Mouse (Mus musculus) kidney, embryonic 16.5 days (tissue): ENCODE data around the gene Senp6. TPM values are rescaled to one million over a fixed set of nuclear protein-coding genes. Genes with fewer than 3 reads are reported as not detected.
"Not testable (repeated sequence)": the region's sequence is repeated elsewhere in the genome, so short reads cannot be mapped to it uniquely, and the experiment has no call there.

ENCODE experiments used
- ATAC-seq: fragments of 200-750 bp; cut with Nextera tagmentation; 2 replicates; pipeline ENCODE4 v1.8.0; 2017; ENCODE audit warnings: moderate TSS enrichment; ENCODE audit not compliant: low FRiP score, low TSS enrichment
- H3K27ac ChIP-seq: fragments of 300-500 bp; sonication (generic); 2 replicates; pipeline ENCODE4 v1.5.1; 2014; ENCODE audit warnings: low read length
- H3K27me3 ChIP-seq: fragments of 300-500 bp; sonication (generic); 2 replicates; pipeline ENCODE4 v1.6.1; 2014; ENCODE audit warnings: low read length, control low read depth, mixed read lengths; ENCODE audit not compliant: insufficient read depth
- H3K36me3 ChIP-seq: fragments of 300-500 bp; sonication (generic); 2 replicates; pipeline ENCODE4 v1.6.1; 2014; ENCODE audit warnings: low read length, control low read depth, mixed read lengths; ENCODE audit not compliant: insufficient read depth
- H3K4me1 ChIP-seq: fragments of 300-500 bp; sonication (generic); 2 replicates; pipeline ENCODE4 v1.6.1; 2014; ENCODE audit warnings: low read length, control low read depth, mixed read lengths; ENCODE audit not compliant: insufficient read depth
- H3K4me2 ChIP-seq: fragments of 300-500 bp; sonication (generic); replicated peaks from 2 replicates; pipeline ENCODE4 v1.6.1; 2014; ENCODE audit warnings: low read depth, low read length
- H3K4me3 ChIP-seq: fragments of 300-500 bp; sonication (generic); 2 replicates; pipeline ENCODE4 v1.5.1; 2014; ENCODE audit warnings: mild to moderate bottlenecking, low read length
- H3K9ac ChIP-seq: fragments of 300-500 bp; sonication (generic); replicated peaks from 2 replicates; pipeline ENCODE4 v1.6.1; 2014; ENCODE audit warnings: low read length
- H3K9me3 ChIP-seq: fragments of 300-500 bp; sonication (generic); 2 replicates; pipeline ENCODE4 v1.6.1; 2016; ENCODE audit warnings: low read length, control low read depth
- WGBS: fragments of 180-500 bp; shearing (Covaris S2); extraction: QIAGEN DNeasy Blood & Tissue Kit; methylation state at CpG from one replicate; pipeline ENCODE4 v1.1.7; 2014; 5-methylcytosine and 5-hydroxymethylcytosine counted together
- polyA plus RNA-seq: library from polyadenylated mRNA; unstranded; fragments of >200 nt; fragmentation: Nextera tagmentation; extraction: Ambion mirVana; gene quantifications from 2 replicates; pipeline ENCODE4 v1.2.1, GENCODE M21; 2015

Senp6 gene
- polyA plus RNA-seq, 1 experiment from 2014 or later = 44.6 TPM

DNA sequence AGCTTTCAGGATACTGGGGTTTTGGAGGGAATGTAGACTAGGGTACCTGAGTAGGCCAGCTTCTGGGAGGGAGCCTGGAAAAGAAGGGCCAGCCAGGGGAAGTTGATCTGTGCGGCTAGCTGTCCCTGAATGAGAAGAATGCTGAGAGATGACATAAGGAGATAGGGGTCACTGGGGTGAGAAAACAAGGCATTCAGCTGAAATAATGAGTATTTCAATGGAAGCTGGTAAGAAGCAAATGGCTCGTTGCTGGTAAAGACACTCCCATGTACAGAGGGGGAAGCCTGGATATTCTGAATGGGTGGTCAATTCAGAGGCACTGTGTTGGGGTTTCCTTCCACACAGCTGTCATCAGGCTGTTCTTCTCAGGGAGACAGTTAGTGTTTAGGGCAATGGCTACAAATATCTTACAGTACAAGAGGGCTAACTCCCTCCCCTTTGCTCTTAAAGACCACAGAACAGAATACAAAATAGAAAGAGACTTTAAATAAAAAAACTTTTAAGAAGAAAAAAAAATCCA, 27.3 kb upstream of the Senp6 start:
- Histone ChIP-seq H3K4me2 (no peak overlapping the region), H3K9me3 (peaks cover 3% of the 10 kb centered on the region; the same call in 1 of the 2 replicates), H3K4me1 (no peaks in the 10 kb centered on the region), H3K36me3 (no peaks in the 10 kb centered on the region), H3K27me3 (no peaks in the 10 kb centered on the region), H3K9ac (no peak overlapping the region), H3K27ac (no peak overlapping the region), H3K4me3 (no peak overlapping the region)
- no peak for ATAC-seq
- WGBS = 19% methylated on average over 2 of the region's 2 CpGs

DNA sequence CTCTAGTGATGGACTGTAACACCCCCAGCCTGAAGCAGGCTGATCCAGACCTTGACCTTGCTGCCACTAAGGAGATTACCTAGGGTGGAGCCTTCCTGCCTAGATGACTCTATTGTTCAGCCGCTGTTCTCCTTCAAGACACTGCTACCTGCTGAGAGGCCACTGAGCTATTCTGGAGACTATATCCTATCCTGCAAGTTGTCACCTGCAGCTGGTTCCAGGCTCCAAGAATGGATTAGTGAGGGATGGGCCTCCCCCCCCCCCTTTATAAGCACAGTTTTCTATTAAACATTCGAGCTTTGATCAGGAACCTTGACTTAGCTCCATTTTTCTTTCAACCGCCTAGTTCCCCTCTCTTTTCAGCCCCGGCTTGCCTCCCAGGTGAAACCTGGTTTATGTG, 22.4 kb upstream of the Senp6 start:
- not testable (repeated sequence) for H3K27me3 ChIP-seq, H3K4me1 ChIP-seq, H3K9me3 ChIP-seq, ATAC-seq, H3K4me3 ChIP-seq, H3K9ac ChIP-seq, H3K27ac ChIP-seq, H3K4me2 ChIP-seq, H3K36me3 ChIP-seq
- WGBS = 78% methylated on average over 4 of the region's 4 CpGs

DNA sequence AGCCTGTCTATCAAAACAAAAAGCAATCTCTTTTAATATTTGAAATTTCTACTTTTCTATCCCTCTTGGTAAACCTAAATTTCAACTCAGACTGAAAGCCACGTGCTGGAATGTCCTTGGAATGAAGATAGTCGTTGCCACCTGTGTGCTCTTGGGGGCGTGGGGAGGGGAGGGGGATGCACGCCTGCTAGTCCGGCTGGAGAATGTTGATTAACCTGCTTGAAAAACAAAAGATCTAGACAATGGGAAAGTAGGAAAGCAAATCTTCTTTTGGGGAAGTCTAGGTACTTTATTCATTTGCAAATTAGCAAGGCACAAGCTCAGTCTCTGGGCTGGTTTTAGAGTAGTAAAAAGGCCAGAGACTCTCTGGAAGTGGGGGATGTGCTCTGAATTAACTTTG, 17.4 kb upstream of the Senp6 start:
- 36% methylated on average over 5 of the region's 5 CpGs for WGBS
- H3K27ac ChIP-seq, H3K4me2 ChIP-seq, ATAC-seq, H3K27me3 ChIP-seq, H3K9me3 ChIP-seq, H3K9ac ChIP-seq, H3K4me1 ChIP-seq, H3K36me3 ChIP-seq, H3K4me3 ChIP-seq: not testable (repeated sequence)

DNA sequence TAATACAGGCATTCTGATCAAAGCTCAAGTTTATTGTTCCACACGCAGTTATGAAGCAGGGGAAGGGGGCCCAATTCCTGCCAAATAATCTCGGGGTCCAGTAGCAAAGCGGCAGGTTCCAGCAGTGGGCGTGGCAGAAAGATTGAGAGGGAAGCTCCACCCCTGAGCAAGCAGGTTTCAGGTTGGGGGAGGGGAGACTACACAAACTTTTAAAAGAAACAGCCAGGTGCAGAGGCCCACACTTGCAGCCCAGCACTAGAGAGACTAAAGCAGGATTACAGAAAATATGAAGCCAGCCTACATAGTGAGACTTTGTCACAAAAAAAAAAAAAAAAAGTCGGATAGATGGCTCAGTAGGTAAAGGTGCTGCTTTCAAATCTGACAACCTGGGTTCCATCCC, 13.8 kb upstream of the Senp6 start:
- Histone ChIP-seq H3K27me3 (no peaks in the 10 kb centered on the region), H3K4me3 (no peak overlapping the region), H3K4me1 (no peaks in the 10 kb centered on the region), H3K9ac (no peak overlapping the region), H3K27ac (no peak overlapping the region), H3K4me2 (no peak overlapping the region), H3K36me3 (0 out of 2 replicates have a peak, but pooled peaks cover 3% of the 10 kb centered on the region), H3K9me3 (peaks cover 5% of the 10 kb centered on the region)
- ATAC-seq = no peak
- WGBS = 78% methylated on average over 5 of the region's 5 CpGs

DNA sequence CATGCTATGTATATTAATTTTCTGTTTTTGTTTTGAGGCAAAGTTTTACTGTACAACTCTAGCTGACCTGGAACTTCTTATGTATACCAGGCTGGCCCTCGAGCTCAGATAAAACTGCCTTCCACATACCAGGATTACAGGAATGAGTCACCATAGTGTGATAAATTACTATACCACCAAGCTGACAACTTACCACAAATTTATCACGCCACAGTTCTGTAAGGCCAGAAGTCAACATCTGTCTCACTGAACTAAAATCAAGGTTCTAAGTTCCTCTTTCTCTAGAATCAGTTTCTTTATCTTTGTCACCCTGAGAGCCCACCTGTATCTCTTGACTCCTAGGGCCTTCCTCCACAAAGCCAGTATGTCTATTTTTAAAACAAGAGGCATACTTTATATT, 9.0 kb upstream of the Senp6 start:
- 56% methylated on average over 2 of the region's 2 CpGs for WGBS
- Histone ChIP-seq H3K4me2 (no peak overlapping the region), H3K27me3 (no peaks in the 10 kb centered on the region), H3K36me3 (0 out of 2 replicates have a peak, but pooled peaks cover 3% of the 10 kb centered on the region), H3K4me1 (no peaks in the 10 kb centered on the region), H3K9me3 (peaks cover 8% of the 10 kb centered on the region), H3K9ac (no peak overlapping the region), H3K4me3 (no peak overlapping the region), H3K27ac (no peak overlapping the region)
- no peak for ATAC-seq

DNA sequence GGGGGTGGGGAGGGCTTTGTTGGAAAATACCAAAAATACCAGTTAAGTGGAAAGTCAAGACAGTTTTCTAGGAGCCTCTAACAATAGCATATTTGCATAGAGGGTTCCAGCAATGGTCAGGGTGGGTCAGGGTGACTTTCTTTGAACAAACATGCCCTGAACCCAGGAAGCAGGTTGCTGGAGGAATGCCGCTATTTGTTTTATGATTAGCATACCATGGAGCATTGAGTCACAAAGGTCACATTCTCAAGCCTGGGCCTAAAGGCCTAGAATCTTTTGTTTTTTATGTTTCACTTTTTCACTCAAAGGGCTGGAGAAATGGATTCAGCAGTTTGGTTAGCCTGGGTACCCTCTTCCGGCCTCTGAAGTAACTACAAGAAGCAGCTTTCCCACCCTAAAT, 1.2 kb upstream of the Senp6 start:
- not testable (repeated sequence) for H3K27ac ChIP-seq, H3K9ac ChIP-seq, H3K36me3 ChIP-seq, H3K4me3 ChIP-seq, H3K27me3 ChIP-seq, H3K4me2 ChIP-seq, ATAC-seq
- H3K4me1 ChIP-seq = peaks cover 16% of the 10 kb centered on the region
- peaks cover 15% of the 10 kb centered on the region for H3K9me3 ChIP-seq
- 88% methylated on average over 2 of the region's 2 CpGs for whole genome bisulfite sequencing

DNA sequence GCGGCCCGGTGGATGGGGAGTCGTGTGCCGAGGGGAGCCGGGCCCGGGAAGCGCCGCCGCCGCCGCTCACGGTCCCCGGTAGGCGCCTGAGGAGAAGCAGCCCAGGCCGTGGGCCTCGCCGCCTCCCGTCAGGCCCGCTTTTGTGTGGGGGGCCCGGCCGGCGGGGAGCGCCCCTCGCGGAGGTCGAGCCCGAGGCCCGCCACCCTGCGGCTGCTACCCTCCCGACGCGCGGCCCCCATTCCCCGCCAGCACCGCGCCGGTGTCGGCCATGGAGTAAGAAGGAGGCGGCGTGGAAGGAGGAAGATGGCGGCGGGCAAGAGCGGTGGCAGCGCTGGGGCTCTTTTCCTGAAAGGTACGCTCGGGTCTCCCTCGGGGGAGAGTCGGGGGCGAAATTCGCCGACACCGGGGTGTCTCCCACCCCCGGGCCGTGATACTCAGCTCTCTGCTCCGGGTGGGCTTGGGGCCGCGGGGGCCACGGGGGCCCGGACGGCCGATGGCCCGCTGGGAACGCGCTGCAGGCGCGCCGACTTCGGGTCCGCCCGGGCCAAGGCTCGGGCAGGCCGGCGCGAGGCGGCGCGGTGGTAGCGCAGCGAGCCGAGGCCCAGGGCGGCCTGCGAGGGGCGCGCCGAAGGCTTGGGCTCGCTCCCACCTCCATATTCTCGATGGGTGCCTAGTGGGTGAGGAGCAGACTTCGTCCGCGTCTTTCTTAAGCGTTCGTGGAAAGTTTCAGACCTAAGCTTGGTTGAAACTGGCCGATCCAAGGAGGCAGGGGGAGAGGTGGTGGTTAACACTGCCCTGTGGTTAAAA, 721 bp downstream of the Senp6 start:
- peak; percentile 83 for ATAC-seq
- H3K27ac ChIP-seq = peak overlapping the region; percentile 99
- H3K4me1 ChIP-seq = peaks cover 34% of the 10 kb centered on the region
- peaks cover 14% of the 10 kb centered on the region for H3K9me3 ChIP-seq
- H3K27me3 ChIP-seq = no peaks in the 10 kb centered on the region
- under 1% methylated on average over 91 of the region's 93 CpGs for WGBS
- peak overlapping the region; percentile 100 for H3K9ac ChIP-seq
- H3K4me3 ChIP-seq = peak overlapping the region; percentile 93
- peak overlapping the region; percentile 63 for H3K4me2 ChIP-seq
- no peaks in the 10 kb centered on the region for H3K36me3 ChIP-seq

DNA sequence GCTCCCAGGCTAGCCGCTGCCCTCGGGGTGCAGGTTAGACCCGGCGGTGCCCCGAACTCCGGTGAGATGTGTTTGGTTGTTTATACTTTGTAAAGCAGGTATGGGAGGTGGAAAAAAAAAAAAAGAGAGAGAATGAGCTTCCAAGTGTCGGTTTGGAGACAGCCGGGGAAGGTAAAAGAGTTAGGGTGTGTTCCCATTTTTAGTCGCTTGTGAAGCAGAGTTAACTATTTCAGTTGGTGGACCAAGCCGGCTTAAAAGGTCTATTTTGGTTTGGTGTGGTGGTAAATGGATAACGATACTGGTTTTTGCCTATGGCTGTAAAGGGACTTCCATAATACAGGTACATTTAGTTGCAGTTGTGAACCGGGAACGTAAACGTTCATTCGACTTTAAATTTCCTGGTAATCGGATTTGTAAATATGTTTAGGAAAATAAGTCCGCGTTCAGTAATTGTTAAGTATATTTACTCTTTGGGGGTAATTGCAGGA, 1.4 kb downstream of the Senp6 start:
- H3K9ac ChIP-seq = peak overlapping the region; percentile 100
- H3K4me2 ChIP-seq = peak overlapping the region; percentile 63
- peaks cover 11% of the 10 kb centered on the region for H3K9me3 ChIP-seq
- ATAC-seq = no peak
- peaks cover 37% of the 10 kb centered on the region for H3K4me1 ChIP-seq
- H3K4me3 ChIP-seq = peak overlapping the region; percentile 93
- H3K27ac ChIP-seq = peak overlapping the region; percentile 99
- H3K36me3 ChIP-seq = no peaks in the 10 kb centered on the region
- under 1% methylated on average over 18 of the region's 18 CpGs for WGBS
- H3K27me3 ChIP-seq = no peaks in the 10 kb centered on the region

DNA sequence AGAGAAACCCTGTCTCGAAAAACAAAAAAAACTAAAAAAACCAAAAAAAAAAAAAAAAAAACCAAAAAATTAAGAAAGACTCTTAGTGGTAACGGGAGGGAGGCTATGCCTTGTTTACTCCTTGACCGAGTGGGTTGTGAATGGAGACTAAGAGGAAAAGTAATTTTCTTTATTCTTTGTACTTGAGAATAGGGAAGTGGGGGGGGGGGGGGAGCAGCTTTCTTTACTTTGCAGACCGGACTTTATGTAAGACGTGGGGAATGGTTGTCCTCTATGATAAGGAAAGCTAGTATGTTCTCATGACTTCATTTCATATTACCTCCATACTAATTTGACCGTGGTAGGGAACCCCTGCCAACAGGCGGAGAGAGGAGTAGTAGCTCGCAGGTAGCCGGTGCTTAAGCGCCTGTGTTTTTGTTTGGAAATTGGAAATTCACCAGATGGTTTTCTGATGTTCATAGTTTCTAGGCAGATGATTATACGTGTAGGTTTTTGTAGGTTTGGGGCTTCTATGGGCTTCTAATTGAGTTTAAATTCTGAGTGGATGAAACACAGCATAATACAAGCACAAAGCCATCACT, 2.1 kb downstream of the Senp6 start:
- no peak for ATAC-seq
- Histone ChIP-seq H3K4me2 (peak overlapping the region; percentile 63), H3K4me3 (peak overlapping the region; percentile 93), H3K9ac (peak overlapping the region; percentile 100), H3K27me3 (no peaks in the 10 kb centered on the region), H3K36me3 (no peaks in the 10 kb centered on the region), H3K27ac (no peak overlapping the region), H3K4me1 (peaks cover 42% of the 10 kb centered on the region), H3K9me3 (peaks cover 7% of the 10 kb centered on the region; the same call in 1 of the 2 replicates)
- WGBS = 38% methylated on average over 11 of the region's 11 CpGs

DNA sequence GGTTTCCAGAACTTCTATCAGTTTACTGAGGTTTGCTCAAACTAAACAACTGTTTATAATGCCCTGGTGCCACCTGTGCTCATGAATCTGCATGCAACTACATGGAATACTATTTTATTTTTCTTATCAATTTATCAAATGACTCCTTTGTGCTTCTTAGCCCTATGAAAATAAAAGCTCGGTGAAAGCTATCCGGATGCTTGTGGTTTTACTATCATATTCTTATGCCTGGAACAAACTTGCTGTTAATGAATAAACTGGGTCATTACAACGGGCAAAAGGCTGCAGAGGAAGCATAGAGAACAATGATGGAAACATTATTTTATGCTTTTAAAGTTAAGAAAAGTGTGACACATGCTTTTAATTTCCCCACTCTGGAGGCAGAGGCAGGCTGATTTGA, 3.3 kb downstream of the Senp6 start:
- Histone ChIP-seq H3K4me2 (0 out of 2 replicates have a peak overlapping the region, but pooled peaks have one; percentile 3), H3K27ac (0 out of 2 replicates have a peak overlapping the region, but pooled peaks have one; percentile 8), H3K27me3 (no peaks in the 10 kb centered on the region), H3K4me3 (no peak overlapping the region), H3K4me1 (peaks cover 48% of the 10 kb centered on the region), H3K9me3 (peaks cover 2% of the 10 kb centered on the region; the same call in 1 of the 2 replicates), H3K36me3 (no peaks in the 10 kb centered on the region), H3K9ac (no peak overlapping the region)
- ATAC-seq = no peak
- 43% methylated on average over 3 of the region's 3 CpGs for WGBS
